Mouse (Mus musculus) bone marrow, adult 2 months (tissue): ENCODE measurements around the gene 2310022A10Rik.

Experiments used
- CTCF ChIP-seq: fragments of 200-500 bp; IDR thresholded peaks from 2 replicates; pipeline ENCODE4 v1.5.1; 2011; ENCODE audit warnings: low read length, control low read depth; ENCODE audit not compliant: control insufficient read depth, insufficient read depth
- POLR2A ChIP-seq: fragments of 200-500 bp; IDR thresholded peaks from 2 replicates; pipeline ENCODE4 v1.6.1; 2011; ENCODE audit warnings: low read depth, mild to moderate bottlenecking, control low read depth, low read length, borderline replicate concordance; ENCODE audit not compliant: control insufficient read depth

- TF ChIP-seq POLR2A (no peak), CTCF (no peak)
Measured at GRCm38 (mm10) chr7:27532480-27533050, 20.5 kb upstream of the 2310022A10Rik start.
